ENCODE assay signal across 8 mouse cellular contexts in genomic region chr19:5804371-5804899, GRCm38 (mm10). TPM values are rescaled to one million over a fixed set of nuclear protein-coding genes. Genes with fewer than 3 reads are reported as not detected.
DNase-seq lines count a peak whose midpoint lies in the region; ATAC-seq lines count a peak whose summit lies in the region.

No protein-coding gene starts in this region.

- H3K4me1 ChIP-seq in megakaryocyte, embryonic 14.5 days = peaks cover 58% of the 10 kb centered on the region
- peaks cover 40% of the 10 kb centered on the region for H3K4me1 ChIP-seq in forebrain, embryonic 15.5 days
- H3K4me1 ChIP-seq in liver, embryonic 12.5 days = peaks cover 61% of the 10 kb centered on the region
- peaks cover 37% of the 10 kb centered on the region for H3K4me1 ChIP-seq in stomach, embryonic 16.5 days (ENCODE audit: control insufficient read depth, insufficient read depth, low read length)

- H3K9ac ChIP-seq in forebrain, embryonic 15.5 days (replicated peaks) = peak overlapping the region; percentile 65
- H3K9ac ChIP-seq in liver, embryonic 12.5 days = peak overlapping the region; percentile 99
- H3K9ac ChIP-seq in stomach, embryonic 16.5 days (ENCODE audit: low read length) = peak overlapping the region; percentile 77

- peak overlapping the region; percentile 99 for H3K27ac ChIP-seq in forebrain, embryonic 15.5 days (replicated peaks)
- H3K27ac ChIP-seq in liver, embryonic 12.5 days = peak overlapping the region; percentile 99
- peak overlapping the region; percentile 100 for H3K27ac ChIP-seq in stomach, embryonic 16.5 days (ENCODE audit: low read length)

- H3K4me2 ChIP-seq in forebrain, embryonic 15.5 days (replicated peaks) = peak overlapping the region; percentile 77
- peak overlapping the region; percentile 93 for H3K4me2 ChIP-seq in liver, embryonic 12.5 days
- peak overlapping the region; percentile 70 for H3K4me2 ChIP-seq in stomach, embryonic 16.5 days (ENCODE audit: low read depth, low read length)

- H3K4me3 ChIP-seq in megakaryocyte, embryonic 14.5 days (replicated peaks) = peak overlapping the region; percentile 100
- H3K4me3 ChIP-seq in forebrain, embryonic 15.5 days = peak overlapping the region; percentile 84; the same call in 1 of the 2 replicates
- H3K4me3 ChIP-seq in liver, embryonic 12.5 days = peak overlapping the region; percentile 91
- H3K4me3 ChIP-seq in stomach, embryonic 16.5 days (replicated peaks; ENCODE audit: low read length) = 0 out of 2 replicates have a peak overlapping the region, but pooled peaks have one; percentile 42

- WGBS in forebrain, embryonic 15.5 days = 27% methylated on average over 8 of the region's 8 CpGs
- 31% methylated on average over 8 of the region's 8 CpGs for WGBS in liver, embryonic 12.5 days (ENCODE audit: insufficient replicate concordance)
- 27% methylated on average over 8 of the region's 8 CpGs for WGBS in stomach, embryonic 16.5 days

- no peak for ATAC-seq in megakaryocyte, adult 5-6 weeks (ENCODE audit: poor library complexity, severe bottlenecking)
- no peak for ATAC-seq in forebrain, embryonic 15.5 days (replicated peaks)
- no peak for ATAC-seq in liver, embryonic 12.5 days
- no peak for ATAC-seq in stomach, embryonic 16.5 days (ENCODE audit: insufficient read depth, low FRiP score)
- no peak for ATAC-seq in activated CD4-positive, CD25-positive, alpha-beta regulatory T cell, adult 4 months

- peaks cover 20% of the 10 kb centered on the region for H3K36me3 ChIP-seq in megakaryocyte, embryonic 14.5 days (replicated peaks; ENCODE audit: low read length)
- no peaks in the 10 kb centered on the region for H3K36me3 ChIP-seq in forebrain, embryonic 15.5 days
- H3K36me3 ChIP-seq in liver, embryonic 12.5 days = peaks cover 15% of the 10 kb centered on the region
- no peaks in the 10 kb centered on the region for H3K36me3 ChIP-seq in stomach, embryonic 16.5 days (ENCODE audit: control insufficient read depth, insufficient read depth, low read length)

- no peaks in the 10 kb centered on the region for H3K27me3 ChIP-seq in megakaryocyte, embryonic 14.5 days (replicated peaks)
- H3K27me3 ChIP-seq in forebrain, embryonic 15.5 days = no peaks in the 10 kb centered on the region
- no peaks in the 10 kb centered on the region for H3K27me3 ChIP-seq in liver, embryonic 12.5 days (replicated peaks)
- H3K27me3 ChIP-seq in stomach, embryonic 16.5 days (ENCODE audit: control insufficient read depth, insufficient read depth, low read length) = no peaks in the 10 kb centered on the region

- peak; percentile 38 for DNase-seq in cerebellum, postnatal 25 days
- DNase-seq in cerebellum, adult 9-10 months = no peak

- no peaks in the 10 kb centered on the region for H3K9me3 ChIP-seq in megakaryocyte, embryonic 14.5 days
- no peaks in the 10 kb centered on the region for H3K9me3 ChIP-seq in forebrain, embryonic 15.5 days
- no peaks in the 10 kb centered on the region for H3K9me3 ChIP-seq in liver, embryonic 12.5 days (replicated peaks)
- H3K9me3 ChIP-seq in stomach, embryonic 16.5 days (replicated peaks; ENCODE audit: control insufficient read depth, low read length) = no peaks in the 10 kb centered on the region

RNA-seq across cellular contexts. Expression of gene Scyl1, which starts 33.2 kb away (rescaled TPM):
- 30.0 and 71.8 TPM in 2 replicates for polyA plus RNA-seq in megakaryocyte, embryonic 14.5 days (2012; ENCODE audit: insufficient read depth, low replicate concordance)
- 20.2 and 21.8 TPM in 2 replicates for total RNA-seq in megakaryocyte, adult 5-6 weeks (2015)
- total RNA-seq in megakaryocyte, adult 5-6 weeks (2017) = 30.9 and 41.5 TPM in 2 replicates
- polyA plus RNA-seq in forebrain, embryonic 15.5 days (2015; fragmentation: Nextera tagmentation; extraction: Ambion mirVana) = 66.9 and 67.9 TPM in 2 replicates
- polyA plus RNA-seq in liver, embryonic 12.5 days (2016; fragmentation: Nextera tagmentation; extraction: Ambion mirVana) = 38.3 and 39.7 TPM in 2 replicates
- 66.3 and 67.8 TPM in 2 replicates for polyA plus RNA-seq in stomach, embryonic 16.5 days (2015; fragmentation: Nextera tagmentation; extraction: Ambion mirVana)
- polyA plus RNA-seq in activated CD4-positive, CD25-positive, alpha-beta regulatory T cell, adult 4 months (2017; shearing (Covaris generic)) = 10 to 100 TPM in 1 of 2 experiments, 1 to 10 TPM in 1; 8.4 to 16.8 TPM

Comparison
In these comparisons a context has a peak if more than half of its experiments do, and no peak if none do; other contexts are left out.
1. H3K4me3 ChIP-seq: peak in every context shown above with its lines; median percentile 100 in megakaryocyte, embryonic 14.5 days; 91 in liver, embryonic 12.5 days; 84 in forebrain, embryonic 15.5 days; 42 in stomach, embryonic 16.5 days.